Mouse (Mus musculus): ENCODE measurements at regions not wholly inside any gene's neighbourhood (a gene's known extent, or its start where the extent isn't known, plus 50 kb on each side); places are given as distances from the start of the nearest gene placed in this dataset.

GRCm38 (mm10) chr15:62266025-62266424, 1343.2 kb upstream of the A1bg start:
- TF ChIP-seq CTCF (IDR thresholded peaks at IDR 0.05; ENCODE audit: low read depth, low read length) (no peak), POLR2A (IDR thresholded peaks at IDR 0.05; ENCODE audit: extremely low read depth, insufficient read depth, low read length) (no peak)
